Mouse (Mus musculus): ENCODE results near the gene Ccdc91.

Ccdc91 gene

GRCm38 (mm10) chr6:147573137-147573536 is 97.5 kb downstream of the Ccdc91 start:
- peak; percentile 75 for DNase-seq

DNA sequence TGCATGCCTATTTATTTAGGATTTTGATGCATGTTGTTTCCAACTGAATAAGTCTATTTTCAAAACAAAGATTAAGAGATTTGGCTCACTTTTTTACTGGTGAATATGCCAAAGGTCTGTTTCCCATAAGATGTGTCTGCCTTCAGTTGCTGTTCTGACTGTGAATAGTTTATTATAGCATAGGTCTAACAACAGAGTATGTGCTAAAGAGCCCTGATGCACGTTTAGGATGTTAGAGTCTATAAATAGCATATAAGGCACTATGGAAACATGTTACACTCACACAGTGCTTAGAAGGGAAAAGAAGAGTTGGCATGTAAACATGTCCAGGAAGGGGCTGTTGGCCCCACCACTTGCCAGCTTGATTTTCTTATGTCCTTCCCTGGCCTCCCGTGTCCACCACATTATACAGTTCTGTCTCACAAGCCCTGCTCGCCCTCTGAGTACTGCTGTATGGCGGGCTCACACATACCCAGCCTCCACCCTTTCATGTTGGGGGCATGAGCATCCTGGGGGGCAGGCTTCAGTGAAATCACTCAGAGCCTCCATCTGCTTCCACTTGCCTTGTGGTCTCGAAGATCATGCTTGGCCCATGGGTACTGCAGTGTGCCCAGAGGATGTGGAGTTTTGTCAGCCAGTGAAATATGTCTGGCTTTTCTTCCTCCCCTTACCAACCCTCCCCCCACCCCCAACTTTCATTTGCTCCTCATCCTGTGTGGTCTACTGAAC is 99.0 kb downstream of the Ccdc91 start:
- peak; percentile 71 for DNase-seq

DNA sequence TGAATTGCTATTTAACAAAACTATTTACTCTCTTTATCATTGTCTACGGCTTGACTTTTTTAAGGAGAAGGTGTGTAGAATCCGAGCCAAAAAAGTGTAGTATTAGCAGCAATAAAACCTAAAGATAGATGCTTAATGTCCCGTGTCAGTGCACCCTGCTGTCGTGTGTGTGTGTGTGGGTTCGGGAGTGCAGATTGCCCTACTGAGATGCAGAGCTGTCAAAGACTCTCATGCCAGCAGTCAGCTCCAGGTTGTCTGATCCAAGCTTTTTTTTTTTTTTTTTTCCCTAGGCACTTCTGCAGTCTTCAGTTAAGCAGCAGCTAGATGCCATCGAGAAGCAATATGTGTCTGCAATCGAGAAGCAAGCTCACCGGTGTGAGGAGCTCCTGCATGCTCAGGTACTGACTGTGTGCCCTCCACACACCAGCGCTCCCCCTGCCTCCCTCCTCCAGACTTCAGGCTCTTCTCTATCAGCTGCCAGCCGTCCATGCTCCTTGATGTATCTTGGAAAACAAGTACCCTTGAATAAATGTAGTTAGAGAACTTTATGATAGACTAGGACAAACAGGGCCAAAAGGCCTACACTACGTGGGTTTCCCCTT is 99.7 kb downstream of the Ccdc91 start:
- DNase-seq, result peak; percentile 82

DNA sequence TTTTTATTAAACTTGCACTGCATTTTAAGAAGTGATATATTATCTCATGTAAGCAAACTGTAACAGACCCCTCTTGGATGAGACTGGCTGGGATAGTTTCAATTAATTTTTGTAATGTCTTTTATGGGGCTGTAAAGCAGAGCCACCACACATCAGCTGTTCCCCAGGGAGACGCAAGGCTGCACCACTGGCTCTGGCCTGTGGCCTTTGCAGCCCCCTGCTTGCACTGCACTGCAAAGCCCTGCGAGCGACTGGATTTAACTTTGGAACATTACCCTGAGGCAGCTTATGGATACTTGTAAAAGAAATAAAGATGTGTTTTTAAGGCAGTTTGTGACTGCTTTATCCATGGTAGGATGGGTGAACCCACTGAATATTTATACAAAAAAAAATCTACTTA is 112.0 kb downstream of the Ccdc91 start:
- DNase-seq, result peak; percentile 73

DNA sequence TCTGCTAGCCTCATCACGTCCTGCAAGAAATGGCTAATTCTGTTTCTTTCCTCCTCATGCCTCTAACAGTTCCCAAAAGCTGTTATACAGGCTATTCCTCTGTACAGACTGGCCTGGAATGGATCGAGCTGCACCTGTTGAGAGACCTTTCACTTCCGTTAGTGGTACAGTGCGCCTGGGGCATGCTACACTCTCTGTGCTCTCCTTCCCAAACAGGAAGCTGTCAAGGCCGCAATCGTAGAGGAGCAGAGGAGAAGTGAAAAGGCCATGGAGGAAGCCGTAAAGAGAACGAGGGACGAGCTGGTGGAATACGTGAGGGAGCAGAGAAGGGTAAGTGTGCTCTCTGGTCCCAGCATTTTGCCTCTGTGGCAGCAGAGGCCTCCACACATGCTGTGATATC is 131.0 kb downstream of the Ccdc91 start:
- DNase-seq, result peak; percentile 80

- DNase-seq, result peak; percentile 58
These were observed 132.0 kb downstream of the Ccdc91 start for GRCm38 (mm10) chr6:147607613-147608012.

DNA sequence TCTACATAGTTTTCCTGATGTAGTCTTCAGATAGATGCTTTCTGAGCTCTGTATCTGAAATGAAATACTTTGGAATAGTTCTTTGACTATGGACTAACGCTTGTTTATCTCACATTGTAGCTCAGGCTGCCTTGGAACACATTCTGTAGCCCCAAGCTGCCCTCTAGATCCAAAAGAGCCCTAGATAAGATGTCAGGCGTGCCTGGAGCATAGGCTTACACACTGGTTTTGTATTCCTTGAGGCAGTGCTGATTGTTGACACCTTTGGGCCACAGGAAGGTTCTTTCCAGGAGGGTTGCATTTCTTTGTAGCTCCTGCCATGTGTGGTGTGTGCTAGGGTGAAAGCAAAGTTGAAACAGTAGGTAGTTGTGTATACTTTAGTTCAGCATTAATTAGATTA is 139.7 kb downstream of the Ccdc91 start:
- DNase-seq, result peak; percentile 74

DNA sequence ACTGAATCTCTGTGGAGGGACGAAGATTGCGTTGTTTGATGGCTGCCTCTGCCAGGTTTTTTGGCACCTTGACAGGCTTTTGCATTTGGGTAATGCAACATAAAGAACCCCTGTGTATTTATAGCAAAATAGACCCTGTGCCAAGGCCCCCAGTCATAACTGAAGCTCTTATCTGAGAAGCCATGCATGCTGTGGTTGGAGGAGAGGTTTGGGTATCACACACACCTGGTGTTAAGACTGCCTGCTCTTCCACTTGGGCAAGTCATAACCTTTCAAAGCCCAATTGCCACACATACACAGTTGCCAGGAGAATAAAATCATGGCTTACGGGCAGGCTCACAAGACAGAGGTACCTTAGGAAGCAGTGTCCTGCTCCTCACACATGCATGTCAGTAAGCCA is 147.5 kb downstream of the Ccdc91 start:
- DNase-seq, result no peak

DNA sequence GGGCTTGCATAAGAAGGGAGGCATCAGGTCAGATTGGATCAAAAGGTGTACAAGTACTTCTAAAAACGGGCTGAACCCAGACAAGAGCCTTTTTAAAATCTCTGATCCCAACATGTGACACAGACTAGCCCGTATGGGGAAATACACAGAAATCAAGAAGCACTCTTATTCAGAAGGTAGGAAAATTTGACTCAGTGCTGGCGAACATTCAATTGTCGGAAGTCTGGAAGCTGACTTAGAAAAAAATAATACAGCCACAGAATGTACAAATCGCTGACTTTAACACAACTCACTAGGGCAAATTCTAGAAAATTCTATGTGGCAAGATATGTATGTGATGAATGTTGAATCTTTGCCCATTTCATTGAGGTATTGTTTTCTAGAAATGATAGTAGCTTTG is 160.8 kb downstream of the Ccdc91 start:
- DNase-seq, result peak; percentile 83

- DNase-seq, result peak; percentile 53
These were observed 168.2 kb downstream of the Ccdc91 start for GRCm38 (mm10) chr6:147643875-147644274.

GRCm38 (mm10) chr6:147644391-147644790 is 168.8 kb downstream of the Ccdc91 start:
- DNase-seq, result no peak

DNA sequence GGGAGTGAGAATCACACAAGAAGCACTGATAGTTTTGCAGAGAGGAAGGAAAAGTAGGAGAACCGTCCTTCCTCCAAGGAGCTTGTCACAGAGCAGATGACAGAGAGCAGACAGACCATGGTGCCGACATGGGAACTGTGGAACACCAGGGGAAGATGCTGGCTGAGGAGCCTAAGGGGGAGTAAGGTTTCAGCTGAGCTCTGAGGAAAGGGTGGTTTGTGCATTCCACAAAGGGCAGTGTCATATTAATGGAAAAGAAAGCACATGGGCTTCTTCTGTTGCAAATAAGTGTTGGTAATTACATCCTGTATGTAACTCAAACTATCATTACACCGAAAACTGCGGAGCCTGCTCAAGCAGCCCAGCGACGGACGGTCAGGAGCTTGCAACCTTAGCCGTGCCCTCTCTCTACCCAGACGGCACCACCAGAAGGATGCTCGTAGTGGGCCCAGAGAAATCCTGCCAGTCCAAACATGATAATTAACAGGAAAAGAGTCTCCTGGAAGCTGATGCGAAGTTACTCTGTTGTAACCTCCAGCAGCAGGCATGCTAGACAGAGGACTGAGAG is 170.9 kb downstream of the Ccdc91 start:
- peak; percentile 70 for DNase-seq

- DNase-seq, result peak; percentile 17
These were observed 182.4 kb downstream of the Ccdc91 start for GRCm38 (mm10) chr6:147658025-147658424.

- peak; percentile 73 for DNase-seq
These were observed 185.1 kb downstream of the Ccdc91 start for GRCm38 (mm10) chr6:147660718-147661117.

DNA sequence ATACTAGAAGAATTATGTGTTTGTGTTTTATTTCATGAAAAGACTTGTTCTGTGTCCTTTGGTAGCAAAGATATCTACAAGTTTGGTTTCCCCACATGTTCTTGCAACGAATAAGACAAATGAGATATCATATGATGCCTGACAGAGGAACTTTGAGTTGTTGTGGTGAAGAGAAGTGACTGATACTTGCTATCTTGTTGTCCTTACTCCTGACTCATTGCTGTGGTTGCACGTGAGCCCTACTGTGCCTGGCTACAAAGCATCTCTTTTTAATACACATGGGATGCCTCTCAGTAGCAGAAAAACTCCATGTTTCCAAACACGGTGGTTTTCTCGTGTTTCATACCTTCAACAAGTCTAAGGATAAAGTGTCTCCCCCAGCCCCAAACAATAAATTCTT is 186.2 kb downstream of the Ccdc91 start:
- DNase-seq, result peak; percentile 37

DNA sequence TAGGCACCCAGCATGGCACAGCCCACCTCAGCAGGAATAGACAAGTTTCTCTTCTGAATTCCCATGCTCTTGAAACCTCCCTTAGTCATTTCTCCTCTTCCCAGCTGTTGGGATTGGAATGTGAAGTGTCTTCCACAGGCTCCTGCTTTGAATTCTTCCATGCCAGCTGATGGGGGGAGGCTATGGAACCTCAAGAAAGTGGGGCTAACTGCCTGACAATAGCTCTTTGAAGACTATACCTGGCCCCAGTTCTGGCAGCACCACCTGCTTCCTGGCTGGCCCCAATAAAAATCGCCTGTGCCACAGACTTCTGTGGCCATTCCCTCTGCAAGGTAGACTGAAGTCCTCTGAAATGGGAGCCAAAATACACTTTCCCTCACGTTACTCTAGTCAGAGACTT is 187.0 kb downstream of the Ccdc91 start:
- peak; percentile 52 for DNase-seq

GRCm38 (mm10) chr6:147664339-147664738 is 188.7 kb downstream of the Ccdc91 start:
- peak; percentile 85 for DNase-seq

DNA sequence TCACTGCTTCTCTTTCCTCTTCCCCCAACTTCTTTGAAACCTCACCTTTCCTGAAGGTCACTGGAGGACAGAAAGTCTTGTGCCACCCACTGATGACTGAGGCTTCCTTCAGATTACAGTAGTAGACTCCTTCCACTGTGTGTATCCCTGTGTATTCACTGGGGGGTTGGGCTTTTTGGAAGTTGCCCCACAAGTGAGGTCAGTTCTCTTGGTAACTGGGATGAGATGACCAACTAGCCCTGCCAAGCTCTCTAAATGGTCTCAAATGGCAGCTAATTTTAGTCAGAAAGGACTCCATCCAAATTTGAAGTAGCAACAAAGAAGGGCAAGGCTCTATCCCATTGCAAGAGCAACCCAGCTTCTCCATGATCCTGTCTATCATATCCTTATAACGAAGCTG is 195.7 kb downstream of the Ccdc91 start:
- DNase-seq, result peak; percentile 96

- peak; percentile 90 for DNase-seq
These were observed 196.9 kb downstream of the Ccdc91 start for GRCm38 (mm10) chr6:147672481-147672880.

GRCm38 (mm10) chr6:147675022-147675733 is 199.6 kb downstream of the Ccdc91 start:
- DNase-seq, result peak; percentile 83

GRCm38 (mm10) chr6:147676214-147676613 is 200.6 kb downstream of the Ccdc91 start:
- peak; percentile 76 for DNase-seq

All from heart, adult 11 months (tissue).